Mouse (Mus musculus) ovary, adult 18-20 months (tissue): ENCODE results near the gene Hist1h2ap.
"Not testable (repeated sequence)": the region's sequence is repeated elsewhere in the genome, so short reads cannot be mapped to it uniquely, and the experiment has no call there.

Source experiments
- DNase-seq: peaks from one replicate; pipeline ENCODE4 v3.0.0; 2022; ENCODE audit warnings: low spot score, mixed read lengths

The Hist1h2ap gene

GRCm38 (mm10) chr13:21833461-21833860, at the start of gene Hist1h2ap, which contains the start of gene Hist1h2br:
TSS of gene Hist1h2ap (minus strand) at chr13:21833507.
TSS of gene Hist1h2br (plus strand) at chr13:21833743.
- DNase-seq, result not testable (repeated sequence)

- no peak for DNase-seq
Measured at GRCm38 (mm10) chr13:21882760-21883405, 49.6 kb upstream of the Hist1h2ap start.

- DNase-seq, result no peak
Measured at GRCm38 (mm10) chr13:21881878-21882669, 48.8 kb upstream of the Hist1h2ap start.

GRCm38 (mm10) chr13:21880735-21881134, 47.4 kb upstream of the Hist1h2ap start:
- DNase-seq, result no peak

GRCm38 (mm10) chr13:21865503-21865902, 32.2 kb upstream of the Hist1h2ap start:
- DNase-seq, result not testable (repeated sequence)

- no peak for DNase-seq
Measured at GRCm38 (mm10) chr13:21861608-21862007, 28.3 kb upstream of the Hist1h2ap start.

- no peak for DNase-seq
Measured at GRCm38 (mm10) chr13:21855698-21856162, 22.4 kb upstream of the Hist1h2ap start.

GRCm38 (mm10) chr13:21855146-21855545, 21.8 kb upstream of the Hist1h2ap start:
- DNase-seq, result peak; percentile 54

- peak; percentile 7 for DNase-seq
Measured at GRCm38 (mm10) chr13:21852215-21852945, 19.1 kb upstream of the Hist1h2ap start.

- DNase-seq, result not testable (repeated sequence)
Measured at GRCm38 (mm10) chr13:21850696-21851095, 17.4 kb upstream of the Hist1h2ap start.

GRCm38 (mm10) chr13:21847883-21848282, 14.6 kb upstream of the Hist1h2ap start:
- no peak for DNase-seq

GRCm38 (mm10) chr13:21846356-21846755, 13.0 kb upstream of the Hist1h2ap start:
- DNase-seq, result not testable (repeated sequence)

- DNase-seq, result not testable (repeated sequence)
Measured at GRCm38 (mm10) chr13:21840508-21840907, 7.2 kb upstream of the Hist1h2ap start.

- DNase-seq, result not testable (repeated sequence)
Measured at GRCm38 (mm10) chr13:21831418-21832394, 1.6 kb downstream of the Hist1h2ap start, which contains the start of gene Hist1h4n. TSS of gene Hist1h4n (minus strand) at chr13:21832196.

GRCm38 (mm10) chr13:21830344-21830743, 3.0 kb downstream of the Hist1h2ap start:
- DNase-seq, result no peak

GRCm38 (mm10) chr13:21828511-21828910, 4.8 kb downstream of the Hist1h2ap start:
- DNase-seq, result no peak

GRCm38 (mm10) chr13:21820082-21820890, 13.0 kb downstream of the Hist1h2ap start:
- DNase-seq, result not testable (repeated sequence)

GRCm38 (mm10) chr13:21812092-21812491, 21.2 kb downstream of the Hist1h2ap start:
- DNase-seq, result not testable (repeated sequence)

- DNase-seq, result peak; percentile 9
Measured at GRCm38 (mm10) chr13:21811539-21811938, 21.8 kb downstream of the Hist1h2ap start, which contains the start of gene Hist1h4m. TSS of gene Hist1h4m (plus strand) at chr13:21811746.

GRCm38 (mm10) chr13:21811074-21811473, 22.2 kb downstream of the Hist1h2ap start:
- not testable (repeated sequence) for DNase-seq
